Mouse (Mus musculus) hindbrain, embryonic 15.5 days (tissue): ENCODE measurements around the gene Ccdc13. TPM values are rescaled to one million over a fixed set of nuclear protein-coding genes. Genes with fewer than 3 reads are reported as not detected.

Experiments
- ATAC-seq: fragments of 200-750 bp; cut with Nextera tagmentation; 2 replicates; pipeline ENCODE4 v1.8.0; 2017; ENCODE audit warnings: low read depth, moderate number of reproducible peaks, moderate TSS enrichment; ENCODE audit not compliant: low FRiP score
- H3K27ac ChIP-seq: fragments of 300-500 bp; sonication (generic); replicated peaks from 2 replicates; pipeline ENCODE4 v1.5.1; 2015; ENCODE audit warnings: mild to moderate bottlenecking, inconsistent platforms
- H3K27me3 ChIP-seq: fragments of 300-500 bp; sonication (generic); 2 replicates; pipeline ENCODE4 v1.6.1; 2015; ENCODE audit warnings: control low read depth, inconsistent platforms
- H3K36me3 ChIP-seq: fragments of 300-500 bp; sonication (generic); 2 replicates; pipeline ENCODE4 v1.6.1; 2015; ENCODE audit warnings: control low read depth, inconsistent platforms
- H3K4me1 ChIP-seq: fragments of 300-500 bp; sonication (generic); replicated peaks from 2 replicates; pipeline ENCODE4 v1.6.1; 2015; ENCODE audit warnings: control low read depth, inconsistent platforms
- H3K4me2 ChIP-seq: fragments of 300-500 bp; sonication (generic); 2 replicates; pipeline ENCODE4 v1.6.1; 2015; ENCODE audit warnings: moderate library complexity, mild to moderate bottlenecking, inconsistent platforms
- H3K4me3 ChIP-seq: fragments of 300-500 bp; sonication (generic); 2 replicates; pipeline ENCODE4 v1.5.1; 2015; ENCODE audit warnings: mild to moderate bottlenecking, inconsistent platforms
- H3K9ac ChIP-seq: fragments of 300-500 bp; sonication (generic); 2 replicates; pipeline ENCODE4 v1.6.1; 2015; ENCODE audit warnings: inconsistent platforms
- H3K9me3 ChIP-seq: fragments of 300-500 bp; sonication (generic); 2 replicates; pipeline ENCODE4 v1.6.1; 2016; ENCODE audit warnings: control low read depth, inconsistent platforms
- whole genome bisulfite sequencing: fragments of 180-500 bp; shearing (Covaris S2); methylation state at CpG from one replicate; pipeline ENCODE4 v1.1.7; 2015; 5-methylcytosine and 5-hydroxymethylcytosine counted together
- polyA plus RNA-seq: library from polyadenylated mRNA; unstranded; fragments of >200 nt; fragmentation: Nextera tagmentation; extraction: Ambion mirVana; gene quantifications from 2 replicates; pipeline ENCODE4 v1.2.1, GENCODE M21; 2015

Gene Ccdc13
- polyA plus RNA-seq, 1 experiment from 2014 or later = 3.5 TPM

DNA sequence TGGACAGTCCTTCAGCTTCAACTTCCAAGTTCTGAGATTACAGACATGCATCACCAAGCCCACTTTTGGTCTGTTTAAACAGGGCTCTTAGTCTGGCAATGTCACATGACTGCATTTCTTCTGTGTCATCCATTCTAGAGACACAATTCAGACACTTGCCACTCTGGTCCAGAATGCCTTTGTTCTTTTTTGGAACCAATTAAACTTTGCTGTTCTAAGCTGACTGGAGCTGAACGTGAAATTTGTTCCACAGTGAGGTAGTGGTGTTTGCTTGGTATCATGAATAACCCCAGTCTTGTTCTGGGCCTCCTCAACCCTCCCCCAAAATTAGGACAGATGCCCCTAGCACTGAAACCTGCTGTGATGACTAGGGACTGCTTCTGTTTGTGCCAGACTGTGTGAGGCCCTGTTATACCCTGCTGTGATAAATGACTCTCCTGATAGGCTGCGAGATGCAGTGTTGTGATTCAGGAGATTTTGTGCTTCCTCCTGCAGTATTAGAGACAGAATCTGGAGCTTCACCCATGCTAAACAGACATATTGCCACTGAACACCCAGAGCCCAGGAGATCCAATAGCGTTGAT lies 26.3 kb upstream of the Ccdc13 start:
- Histone ChIP-seq H3K27ac (no peak overlapping the region), H3K4me1 (0 out of 2 replicates have a peak, but pooled peaks cover 4% of the 10 kb centered on the region), H3K4me2 (no peak overlapping the region), H3K27me3 (no peaks in the 10 kb centered on the region), H3K4me3 (no peak overlapping the region), H3K9ac (no peak overlapping the region), H3K36me3 (no peaks in the 10 kb centered on the region), H3K9me3 (no peaks in the 10 kb centered on the region)
- 33% methylated on average over 3 of the region's 3 CpGs for WGBS
- ATAC-seq = no peak

DNA sequence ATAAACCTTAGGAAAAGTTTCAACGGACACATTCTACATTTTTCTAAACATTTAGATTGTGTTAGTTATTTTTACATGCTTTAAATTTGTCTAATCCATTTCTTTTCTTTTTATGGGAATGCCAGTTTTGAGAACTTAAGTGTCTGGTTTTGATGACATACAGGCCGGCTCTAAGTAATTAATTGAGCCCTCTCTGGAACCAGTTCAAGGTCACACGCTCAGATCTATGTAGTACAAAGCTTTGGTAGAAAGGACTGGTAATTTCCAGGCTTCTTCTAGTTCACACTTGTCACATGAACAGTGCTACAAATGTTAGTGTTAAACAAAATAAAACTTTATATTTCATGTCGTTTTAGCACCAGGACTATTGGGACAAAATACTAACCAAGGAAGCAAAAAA lies 25.6 kb upstream of the Ccdc13 start:
- H3K27me3 ChIP-seq = no peaks in the 10 kb centered on the region
- no peak overlapping the region for H3K4me2 ChIP-seq
- no peak overlapping the region for H3K27ac ChIP-seq
- no peak overlapping the region for H3K9ac ChIP-seq
- no peaks in the 10 kb centered on the region for H3K36me3 ChIP-seq
- no peak for ATAC-seq
- no peak overlapping the region for H3K4me3 ChIP-seq
- H3K9me3 ChIP-seq = no peaks in the 10 kb centered on the region
- 76% methylated on average over 4 of the region's 4 CpGs for WGBS
- H3K4me1 ChIP-seq = 0 out of 2 replicates have a peak, but pooled peaks cover 4% of the 10 kb centered on the region

DNA sequence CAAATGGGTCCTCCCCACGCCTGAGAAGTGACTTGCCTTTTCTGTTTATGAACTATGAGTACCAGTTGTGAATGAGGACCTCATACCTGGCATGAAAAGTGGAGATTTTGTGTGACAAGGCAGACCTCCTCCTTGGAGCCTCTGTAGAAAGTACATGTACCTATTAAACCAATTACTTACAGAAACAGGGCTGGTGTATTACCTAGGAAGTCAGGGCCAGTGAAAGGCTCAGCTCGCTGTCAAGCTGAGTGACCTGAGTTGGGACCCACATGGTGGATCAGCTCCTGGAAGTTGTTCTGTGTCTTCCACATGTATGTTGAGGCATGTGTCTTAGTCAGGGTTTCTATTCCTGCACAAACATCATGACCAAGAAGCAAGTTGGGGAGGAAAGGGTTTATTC lies 21.7 kb upstream of the Ccdc13 start:
- Histone ChIP-seq H3K9me3 (no peaks in the 10 kb centered on the region), H3K4me2 (no peak overlapping the region), H3K27ac (no peak overlapping the region), H3K4me3 (no peak overlapping the region), H3K27me3 (no peaks in the 10 kb centered on the region), H3K36me3 (no peaks in the 10 kb centered on the region), H3K9ac (no peak overlapping the region), H3K4me1 (peaks cover 12% of the 10 kb centered on the region; the same call in 1 of the 2 replicates)
- 91% methylated on average over 2 of the region's 2 CpGs for WGBS
- no peak for ATAC-seq

GRCm38 (mm10) chr9:121859345-121859744 lies 20.1 kb upstream of the Ccdc13 start:
- ATAC-seq = no peak
- Histone ChIP-seq H3K9ac (no peak overlapping the region), H3K27ac (no peak overlapping the region), H3K9me3 (no peaks in the 10 kb centered on the region), H3K36me3 (no peaks in the 10 kb centered on the region), H3K27me3 (no peaks in the 10 kb centered on the region), H3K4me3 (no peak overlapping the region), H3K4me1 (peaks cover 8% of the 10 kb centered on the region; the same call in 1 of the 2 replicates), H3K4me2 (no peak overlapping the region)
- WGBS = 97% methylated on average over 2 of the region's 2 CpGs

- peak within 1 kb of the TSS; percentile 80 for H3K4me2 ChIP-seq
- 13% methylated on average over 6 of the region's 6 CpGs for WGBS
Measured at GRCm38 (mm10) chr9:121858153-121858488, 18.9 kb upstream of the Ccdc13 start, which contains the start of gene Higd1a. Higd1a (minus strand) TSS chr9:121858362.

GRCm38 (mm10) chr9:121857474-121858152 lies 18.4 kb upstream of the Ccdc13 start:
- ATAC-seq = peak; percentile 98
- Histone ChIP-seq H3K4me2 (peak overlapping the region; percentile 80), H3K27ac (peak overlapping the region; percentile 95), H3K4me1 (peaks cover 8% of the 10 kb centered on the region; the same call in 1 of the 2 replicates), H3K36me3 (no peaks in the 10 kb centered on the region), H3K9ac (peak overlapping the region; percentile 86), H3K4me3 (peak overlapping the region; percentile 86), H3K9me3 (no peaks in the 10 kb centered on the region), H3K27me3 (no peaks in the 10 kb centered on the region)
- under 1% methylated on average over 70 of the region's 70 CpGs for WGBS

More at GRCm38 (mm10) chr9:121858153-121858488, 18.9 kb upstream of the Ccdc13 start, which contains the start of gene Higd1a:
- peak within 1 kb of the TSS; percentile 86 for H3K9ac ChIP-seq
- peak within 1 kb of the TSS; percentile 95 for H3K27ac ChIP-seq
- H3K4me1 ChIP-seq = peaks cover 8% of the 10 kb centered on the region; the same call in 1 of the 2 replicates
- H3K36me3 ChIP-seq = no peaks in the 10 kb centered on the region
- H3K27me3 ChIP-seq = no peaks in the 10 kb centered on the region
- ATAC-seq = no peak; the same call in 1 of the 2 replicates
- H3K9me3 ChIP-seq = no peaks in the 10 kb centered on the region
- H3K4me3 ChIP-seq = peak within 1 kb of the TSS; percentile 86

- H3K27ac ChIP-seq = peak overlapping the region; percentile 95
- whole genome bisulfite sequencing = 1% methylated on average over 39 of the region's 39 CpGs
Measured at GRCm38 (mm10) chr9:121856649-121857416, 17.6 kb upstream of the Ccdc13 start.

DNA sequence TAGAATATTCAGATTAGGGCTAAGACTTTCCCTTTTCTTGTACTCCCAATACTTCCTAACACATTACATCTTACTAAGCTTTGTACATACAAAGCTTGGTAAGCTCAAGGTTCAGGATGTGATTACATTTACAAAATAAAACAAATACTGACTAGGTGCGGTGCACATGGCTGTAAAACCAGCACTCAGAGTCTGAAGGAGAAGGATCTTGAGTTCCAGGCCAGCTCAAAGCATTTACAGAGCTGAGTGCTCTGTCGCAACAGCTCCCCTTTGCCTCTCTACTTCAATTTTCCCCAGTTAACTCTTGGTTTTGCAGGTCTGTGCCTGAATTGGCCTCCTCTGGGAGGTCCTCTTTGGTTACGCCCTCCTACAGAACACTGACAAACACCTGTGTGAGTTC lies 15.0 kb upstream of the Ccdc13 start:
- Histone ChIP-seq H3K9me3 (no peaks in the 10 kb centered on the region), H3K4me2 (no peak overlapping the region), H3K9ac (no peak overlapping the region), H3K27ac (no peak overlapping the region), H3K27me3 (no peaks in the 10 kb centered on the region), H3K4me1 (peaks cover 8% of the 10 kb centered on the region; the same call in 1 of the 2 replicates), H3K36me3 (peaks cover 22% of the 10 kb centered on the region), H3K4me3 (no peak overlapping the region)
- no peak for ATAC-seq
- WGBS = 97% methylated on average over 3 of the region's 3 CpGs

More at GRCm38 (mm10) chr9:121856649-121857416, 17.6 kb upstream of the Ccdc13 start:
- Histone ChIP-seq H3K4me3 (peak overlapping the region; percentile 86), H3K27me3 (no peaks in the 10 kb centered on the region), H3K9ac (peak overlapping the region; percentile 86), H3K4me1 (peaks cover 8% of the 10 kb centered on the region; the same call in 1 of the 2 replicates), H3K36me3 (peaks cover 4% of the 10 kb centered on the region; the same call in 1 of the 2 replicates), H3K9me3 (no peaks in the 10 kb centered on the region), H3K4me2 (peak overlapping the region; percentile 80)
- no peak; the same call in 1 of the 2 replicates for ATAC-seq

DNA sequence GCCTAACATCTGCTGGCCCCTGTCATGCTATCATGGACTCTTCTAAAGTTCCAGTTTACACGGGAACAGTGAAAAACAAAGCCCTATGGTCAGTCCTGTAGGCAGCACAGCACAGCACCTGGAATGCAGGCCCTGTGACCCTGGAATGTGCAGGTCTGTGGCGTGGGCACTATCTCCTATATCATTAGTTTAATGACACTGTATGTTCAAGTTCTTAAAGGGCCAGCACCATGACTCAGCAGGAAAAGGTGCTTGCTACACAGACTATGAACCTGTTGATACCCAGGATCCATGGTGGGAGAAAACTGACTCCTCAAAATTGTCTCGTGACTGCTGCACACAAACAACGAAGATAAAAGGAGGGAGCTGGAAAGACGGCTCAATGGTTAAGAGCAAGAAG lies 8.6 kb upstream of the Ccdc13 start:
- WGBS = 83% methylated on average over 5 of the region's 5 CpGs
- H3K4me1 ChIP-seq = no peaks in the 10 kb centered on the region
- H3K9me3 ChIP-seq = no peaks in the 10 kb centered on the region
- H3K36me3 ChIP-seq = peaks cover 30% of the 10 kb centered on the region
- no peak overlapping the region for H3K9ac ChIP-seq
- no peak overlapping the region for H3K4me3 ChIP-seq
- no peak for ATAC-seq
- H3K27me3 ChIP-seq = no peaks in the 10 kb centered on the region
- H3K27ac ChIP-seq = no peak overlapping the region
- no peak overlapping the region for H3K4me2 ChIP-seq

GRCm38 (mm10) chr9:121847138-121847537 lies 7.9 kb upstream of the Ccdc13 start:
- 92% methylated on average over 4 of the region's 4 CpGs for WGBS
- H3K4me1 ChIP-seq = no peaks in the 10 kb centered on the region
- H3K9ac ChIP-seq = no peak overlapping the region
- H3K36me3 ChIP-seq = peaks cover 29% of the 10 kb centered on the region
- H3K4me2 ChIP-seq = no peak overlapping the region
- no peak overlapping the region for H3K27ac ChIP-seq
- H3K9me3 ChIP-seq = no peaks in the 10 kb centered on the region
- H3K4me3 ChIP-seq = no peak overlapping the region
- no peaks in the 10 kb centered on the region for H3K27me3 ChIP-seq
- no peak for ATAC-seq

DNA sequence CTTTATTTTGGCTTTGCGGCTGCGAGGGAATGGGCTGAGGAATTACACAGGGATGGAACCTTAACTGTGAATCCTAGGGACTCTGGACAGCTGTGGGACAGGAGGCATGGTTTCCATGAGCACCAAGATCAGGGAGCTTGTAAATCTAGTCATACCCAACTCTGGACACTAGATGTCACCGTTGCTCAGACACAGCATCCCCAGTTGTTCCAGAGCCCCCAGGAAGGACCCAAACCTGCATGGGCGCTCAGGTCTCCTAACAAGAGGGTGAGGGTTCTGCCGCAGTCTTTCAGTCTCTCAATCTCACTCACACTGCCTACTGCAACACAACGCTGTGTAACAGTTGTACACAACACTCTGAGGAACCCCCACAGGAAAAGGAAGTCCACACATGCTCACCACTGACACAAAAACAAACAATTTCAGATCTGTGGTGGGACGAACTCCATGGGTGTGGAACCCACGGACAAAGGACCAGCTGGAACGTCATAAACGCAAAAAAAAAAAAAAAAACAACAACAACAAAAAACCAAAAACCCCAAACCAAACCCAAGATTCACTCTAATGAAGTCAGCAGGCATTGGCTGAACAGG lies 7.4 kb upstream of the Ccdc13 start:
- peak; percentile 39; the same call in 1 of the 2 replicates for ATAC-seq

More for the DNA sequence above, 7.4 kb upstream of the Ccdc13 start:
- H3K27ac ChIP-seq = no peak overlapping the region
- no peaks in the 10 kb centered on the region for H3K9me3 ChIP-seq
- no peak overlapping the region for H3K4me2 ChIP-seq
- peaks cover 24% of the 10 kb centered on the region for H3K36me3 ChIP-seq
- 56% methylated on average over 10 of the region's 10 CpGs for WGBS
- H3K4me3 ChIP-seq = no peak overlapping the region
- H3K4me1 ChIP-seq = no peaks in the 10 kb centered on the region
- H3K9ac ChIP-seq = no peak overlapping the region
- no peaks in the 10 kb centered on the region for H3K27me3 ChIP-seq
